Mouse (Mus musculus): ENCODE measurements around the gene Cp. TPM values are rescaled to one million over a fixed set of nuclear protein-coding genes. Genes with fewer than 3 reads are reported as not detected.
A peak's percentile ranks its signal among the peaks of the same experiment; 100 is the strongest.

Cp gene
- polyA plus RNA-seq, 1 experiment from 2014 or later: 1.8 TPM

GRCm38 (mm10) chr3:19964625-19965188, 7.9 kb downstream of the Cp start:
- Histone ChIP-seq H3K9me3 (ENCODE audit: control insufficient read depth, low read length) (no peaks in the 10 kb centered on the region), H3K36me3 (ENCODE audit: control insufficient read depth, insufficient read depth, low read length) (no peaks in the 10 kb centered on the region), H3K4me2 (ENCODE audit: low read depth, low read length) (no peak overlapping the region), H3K4me1 (ENCODE audit: control insufficient read depth, insufficient read depth, low read length) (no peaks in the 10 kb centered on the region), H3K9ac (ENCODE audit: low read depth, low read length) (no peak overlapping the region), H3K4me3 (ENCODE audit: low read length) (no peak overlapping the region), H3K27ac (ENCODE audit: low read length) (no peak overlapping the region), H3K27me3 (replicated peaks; ENCODE audit: control insufficient read depth, insufficient read depth, low read length) (no peaks in the 10 kb centered on the region)
- no peak for ATAC-seq
- 69% methylated on average over 2 of the region's 2 CpGs for WGBS

- H3K4me1 ChIP-seq (ENCODE audit: control insufficient read depth, insufficient read depth, low read length): no peaks in the 10 kb centered on the region
- no peak overlapping the region for H3K27ac ChIP-seq (ENCODE audit: low read length)
- no peaks in the 10 kb centered on the region for H3K9me3 ChIP-seq (ENCODE audit: control insufficient read depth, low read length)
- no peak overlapping the region for H3K4me3 ChIP-seq (ENCODE audit: low read length)
- peak; percentile 77 for ATAC-seq
- H3K9ac ChIP-seq (ENCODE audit: low read depth, low read length): no peak overlapping the region
- no peaks in the 10 kb centered on the region for H3K36me3 ChIP-seq (ENCODE audit: control insufficient read depth, insufficient read depth, low read length)
- H3K4me2 ChIP-seq (ENCODE audit: low read depth, low read length): no peak overlapping the region
- H3K27me3 ChIP-seq (replicated peaks; ENCODE audit: control insufficient read depth, insufficient read depth, low read length): no peaks in the 10 kb centered on the region
- whole genome bisulfite sequencing: 73% methylated on average over 5 of the region's 5 CpGs
Observed at GRCm38 (mm10) chr3:19965239-19965638, 8.4 kb downstream of the Cp start.

GRCm38 (mm10) chr3:19966072-19966471, 9.2 kb downstream of the Cp start:
- H3K4me3 ChIP-seq (ENCODE audit: low read length): no peak overlapping the region
- H3K27me3 ChIP-seq (replicated peaks; ENCODE audit: control insufficient read depth, insufficient read depth, low read length): no peaks in the 10 kb centered on the region
- no peak overlapping the region for H3K4me2 ChIP-seq (ENCODE audit: low read depth, low read length)
- no peaks in the 10 kb centered on the region for H3K9me3 ChIP-seq (ENCODE audit: control insufficient read depth, low read length)
- ATAC-seq: no peak
- no peak overlapping the region for H3K9ac ChIP-seq (ENCODE audit: low read depth, low read length)
- H3K27ac ChIP-seq (ENCODE audit: low read length): no peak overlapping the region
- H3K4me1 ChIP-seq (ENCODE audit: control insufficient read depth, insufficient read depth, low read length): no peaks in the 10 kb centered on the region
- 65% methylated on average over 4 of the region's 4 CpGs for WGBS
- no peaks in the 10 kb centered on the region for H3K36me3 ChIP-seq (ENCODE audit: control insufficient read depth, insufficient read depth, low read length)

- no peak overlapping the region for H3K4me2 ChIP-seq (ENCODE audit: low read depth, low read length)
Observed at GRCm38 (mm10) chr3:19978474-19978873, 21.6 kb downstream of the Cp start.

DNA sequence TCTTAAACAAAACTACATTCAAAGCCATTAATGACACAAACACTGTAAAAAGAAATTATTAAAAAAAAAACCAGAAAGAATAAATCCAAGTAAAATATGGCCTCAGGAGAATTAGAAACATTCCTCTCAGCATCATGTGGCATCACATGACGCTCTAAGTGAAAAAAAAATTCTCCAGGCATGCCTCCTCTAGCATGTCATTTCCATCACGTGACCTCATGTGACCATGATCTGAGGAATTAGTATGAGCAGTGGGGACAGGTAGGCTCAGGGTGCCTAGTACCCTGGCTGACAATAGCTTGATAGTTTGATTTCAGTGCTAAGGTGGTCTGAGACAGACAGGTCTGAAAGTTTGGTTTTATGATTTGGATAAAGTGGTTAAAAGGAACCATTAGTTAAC, 24.3 kb downstream of the Cp start:
- no peak overlapping the region for H3K9ac ChIP-seq (ENCODE audit: low read depth, low read length)
- no peaks in the 10 kb centered on the region for H3K9me3 ChIP-seq (ENCODE audit: control insufficient read depth, low read length)
- no peaks in the 10 kb centered on the region for H3K36me3 ChIP-seq (ENCODE audit: control insufficient read depth, insufficient read depth, low read length)
- 82% methylated on average over 2 of the region's 2 CpGs for WGBS
- no peak overlapping the region for H3K27ac ChIP-seq (ENCODE audit: low read length)
- H3K4me1 ChIP-seq (ENCODE audit: control insufficient read depth, insufficient read depth, low read length): no peaks in the 10 kb centered on the region
- ATAC-seq: no peak
- no peaks in the 10 kb centered on the region for H3K27me3 ChIP-seq (replicated peaks; ENCODE audit: control insufficient read depth, insufficient read depth, low read length)
- H3K4me3 ChIP-seq (ENCODE audit: low read length): no peak overlapping the region
- H3K4me2 ChIP-seq (ENCODE audit: low read depth, low read length): no peak overlapping the region

More at GRCm38 (mm10) chr3:19978474-19978873, 21.6 kb downstream of the Cp start:
- ATAC-seq: no peak
- Histone ChIP-seq H3K4me3 (ENCODE audit: low read length) (no peak overlapping the region), H3K9ac (ENCODE audit: low read depth, low read length) (no peak overlapping the region), H3K27ac (ENCODE audit: low read length) (no peak overlapping the region), H3K27me3 (replicated peaks; ENCODE audit: control insufficient read depth, insufficient read depth, low read length) (no peaks in the 10 kb centered on the region), H3K9me3 (ENCODE audit: control insufficient read depth, low read length) (no peaks in the 10 kb centered on the region), H3K4me1 (ENCODE audit: control insufficient read depth, insufficient read depth, low read length) (no peaks in the 10 kb centered on the region), H3K36me3 (ENCODE audit: control insufficient read depth, insufficient read depth, low read length) (no peaks in the 10 kb centered on the region)
- 63% methylated on average over 4 of the region's 4 CpGs for WGBS

- H3K27ac ChIP-seq (ENCODE audit: low read length): no peak overlapping the region
Observed at GRCm38 (mm10) chr3:19982846-19983245, 26.0 kb downstream of the Cp start.

GRCm38 (mm10) chr3:19986123-19986522, 29.3 kb downstream of the Cp start:
- H3K4me3 ChIP-seq (ENCODE audit: low read length): no peak overlapping the region
- H3K36me3 ChIP-seq (ENCODE audit: control insufficient read depth, insufficient read depth, low read length): no peaks in the 10 kb centered on the region
- no peaks in the 10 kb centered on the region for H3K27me3 ChIP-seq (replicated peaks; ENCODE audit: control insufficient read depth, insufficient read depth, low read length)
- no peak overlapping the region for H3K9ac ChIP-seq (ENCODE audit: low read depth, low read length)
- no peak overlapping the region for H3K4me2 ChIP-seq (ENCODE audit: low read depth, low read length)
- no peaks in the 10 kb centered on the region for H3K9me3 ChIP-seq (ENCODE audit: control insufficient read depth, low read length)
- ATAC-seq: no peak
- no peaks in the 10 kb centered on the region for H3K4me1 ChIP-seq (ENCODE audit: control insufficient read depth, insufficient read depth, low read length)
- no peak overlapping the region for H3K27ac ChIP-seq (ENCODE audit: low read length)
- 57% methylated on average over 3 of the region's 3 CpGs for WGBS

More at GRCm38 (mm10) chr3:19982846-19983245, 26.0 kb downstream of the Cp start:
- H3K4me1 ChIP-seq (ENCODE audit: control insufficient read depth, insufficient read depth, low read length): no peaks in the 10 kb centered on the region
- H3K4me2 ChIP-seq (ENCODE audit: low read depth, low read length): no peak overlapping the region
- no peaks in the 10 kb centered on the region for H3K9me3 ChIP-seq (ENCODE audit: control insufficient read depth, low read length)
- no peak for ATAC-seq
- no peak overlapping the region for H3K4me3 ChIP-seq (ENCODE audit: low read length)
- H3K27me3 ChIP-seq (replicated peaks; ENCODE audit: control insufficient read depth, insufficient read depth, low read length): no peaks in the 10 kb centered on the region
- H3K36me3 ChIP-seq (ENCODE audit: control insufficient read depth, insufficient read depth, low read length): no peaks in the 10 kb centered on the region
- no peak overlapping the region for H3K9ac ChIP-seq (ENCODE audit: low read depth, low read length)

GRCm38 (mm10) chr3:19990031-19990430, 33.2 kb downstream of the Cp start:
- WGBS: 86% methylated on average over 3 of the region's 3 CpGs
- no peaks in the 10 kb centered on the region for H3K4me1 ChIP-seq (ENCODE audit: control insufficient read depth, insufficient read depth, low read length)
- no peaks in the 10 kb centered on the region for H3K9me3 ChIP-seq (ENCODE audit: control insufficient read depth, low read length)
- no peak overlapping the region for H3K27ac ChIP-seq (ENCODE audit: low read length)
- no peak for ATAC-seq
- H3K4me3 ChIP-seq (ENCODE audit: low read length): no peak overlapping the region
- no peak overlapping the region for H3K4me2 ChIP-seq (ENCODE audit: low read depth, low read length)
- H3K9ac ChIP-seq (ENCODE audit: low read depth, low read length): no peak overlapping the region
- no peaks in the 10 kb centered on the region for H3K27me3 ChIP-seq (replicated peaks; ENCODE audit: control insufficient read depth, insufficient read depth, low read length)
- H3K36me3 ChIP-seq (ENCODE audit: control insufficient read depth, insufficient read depth, low read length): no peaks in the 10 kb centered on the region

- Histone ChIP-seq H3K27ac (ENCODE audit: low read length) (no peak overlapping the region), H3K4me2 (ENCODE audit: low read depth, low read length) (no peak overlapping the region), H3K4me3 (ENCODE audit: low read length) (no peak overlapping the region), H3K4me1 (ENCODE audit: control insufficient read depth, insufficient read depth, low read length) (no peaks in the 10 kb centered on the region), H3K9me3 (ENCODE audit: control insufficient read depth, low read length) (no peaks in the 10 kb centered on the region), H3K9ac (ENCODE audit: low read depth, low read length) (no peak overlapping the region), H3K36me3 (ENCODE audit: control insufficient read depth, insufficient read depth, low read length) (no peaks in the 10 kb centered on the region), H3K27me3 (replicated peaks; ENCODE audit: control insufficient read depth, insufficient read depth, low read length) (no peaks in the 10 kb centered on the region)
- WGBS: 88% methylated on average over 4 of the region's 4 CpGs
- ATAC-seq: no peak
Observed at GRCm38 (mm10) chr3:19992388-19992787, 35.5 kb downstream of the Cp start.

- no peak for ATAC-seq
- Histone ChIP-seq H3K36me3 (ENCODE audit: control insufficient read depth, insufficient read depth, low read length) (no peaks in the 10 kb centered on the region), H3K27me3 (replicated peaks; ENCODE audit: control insufficient read depth, insufficient read depth, low read length) (no peaks in the 10 kb centered on the region), H3K9me3 (ENCODE audit: control insufficient read depth, low read length) (no peaks in the 10 kb centered on the region), H3K27ac (ENCODE audit: low read length) (no peak overlapping the region), H3K4me2 (ENCODE audit: low read depth, low read length) (no peak overlapping the region), H3K4me1 (ENCODE audit: control insufficient read depth, insufficient read depth, low read length) (no peaks in the 10 kb centered on the region), H3K4me3 (ENCODE audit: low read length) (no peak overlapping the region), H3K9ac (ENCODE audit: low read depth, low read length) (no peak overlapping the region)
- 79% methylated on average over 2 of the region's 2 CpGs for WGBS
Observed at GRCm38 (mm10) chr3:19999551-19999950, 42.7 kb downstream of the Cp start.

Measured in intestine, embryonic 16.5 days (tissue).